ENCODE assay signal across 9 mouse cellular contexts in the genomic region with DNA sequence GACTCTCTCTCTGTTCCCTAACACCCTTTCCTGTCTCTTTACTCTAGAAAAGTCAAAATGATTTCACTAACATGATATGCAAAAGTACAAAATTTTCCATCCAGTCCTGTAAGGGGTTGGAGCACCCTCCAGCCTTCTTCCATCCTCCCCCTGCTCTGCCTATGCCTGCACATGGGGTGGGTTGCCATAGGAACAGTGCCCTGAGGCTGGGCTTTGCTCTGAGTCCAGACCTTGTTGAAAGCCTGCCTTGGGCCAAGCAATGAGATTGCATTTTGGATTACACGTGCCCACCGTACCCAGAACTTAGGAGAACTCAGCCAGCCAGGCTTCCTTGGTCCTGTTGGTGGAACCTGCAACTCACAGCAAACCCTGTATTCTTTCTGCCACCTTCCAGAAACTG. TPM values are rescaled to one million over a fixed set of nuclear protein-coding genes. Genes with fewer than 3 reads are reported as not detected.
DNase-seq lines count a peak whose midpoint lies in the region; ATAC-seq and TF ChIP-seq lines count a peak whose summit lies in the region.
"Had no signal": no experiment of that assay in that cellular context is flagged by ENCODE, and none has a peak within 500 bp of the region (broad histone marks: within the 10 kb centered on the region; RNA-seq: fewer than 3 reads in every experiment).

No protein-coding gene starts in this region.

- ATAC-seq in forebrain, embryonic 14.5 days: peak; percentile 60
- 0 out of 2 replicates have a peak, but pooled peaks have one; percentile 62 for ATAC-seq in neural tube, embryonic 14.5 days (ENCODE audit: low read depth)
- ATAC-seq: liver, embryonic 12.5 days had no signal

- H3K27ac ChIP-seq in layer of hippocampus, adult 2 months: peak overlapping the region; percentile 70
- H3K27ac ChIP-seq in forebrain, embryonic 14.5 days (ENCODE audit: low read depth, low read length): peak overlapping the region; percentile 10; the same call in 1 of the 2 replicates
- no peak overlapping the region for H3K27ac ChIP-seq in neural tube, embryonic 14.5 days (ENCODE audit: low read depth, low read length)
- H3K27ac ChIP-seq: liver, embryonic 12.5 days had no signal

- no peak for TF ChIP-seq POLR2A in brain, embryonic 14.5 days (IDR thresholded peaks at IDR 0.05; ENCODE audit: borderline replicate concordance, extremely low read depth, insufficient read depth, insufficient read length, poor library complexity, severe bottlenecking)

- no peak overlapping the region for H3K4me3 ChIP-seq in layer of hippocampus, adult 2 months
- no peak overlapping the region for H3K4me3 ChIP-seq in forebrain, embryonic 14.5 days (ENCODE audit: low read depth, low read length)
- no peak overlapping the region for H3K4me3 ChIP-seq in neural tube, embryonic 14.5 days (ENCODE audit: low read depth, low read length)
- H3K4me3 ChIP-seq: liver, embryonic 12.5 days had no signal

- no peak overlapping the region for H3K4me2 ChIP-seq in forebrain, embryonic 14.5 days (ENCODE audit: low read length)
- no peak overlapping the region for H3K4me2 ChIP-seq in neural tube, embryonic 14.5 days (ENCODE audit: low read depth, low read length)
- H3K4me2 ChIP-seq: heart, embryonic 11.5 days; liver, embryonic 12.5 days had no signal

- H3K27me3 ChIP-seq in forebrain, embryonic 14.5 days (replicated peaks; ENCODE audit: control insufficient read depth, insufficient read depth, low read length): no peaks in the 10 kb centered on the region
- no peaks in the 10 kb centered on the region for H3K27me3 ChIP-seq in neural tube, embryonic 14.5 days (ENCODE audit: control insufficient read depth, insufficient read depth, low read length)

- DNase-seq in layer of hippocampus, adult 2 months (ENCODE audit: low spot score in 2 of 2): no peak
- no peak for DNase-seq in layer of hippocampus, adult 18-20 months (ENCODE audit: low spot score in 2 of 2)
- peak; percentile 86 for DNase-seq in brain, embryonic 14.5 days (ENCODE audit: low read depth)
- peak; percentile 70 for DNase-seq in forebrain, embryonic 14.5 days (ENCODE audit: low spot score)
- DNase-seq in urinary bladder, postnatal 14 days (ENCODE audit: low spot score): no peak
- no peak for DNase-seq in thymus, postnatal 10 days (ENCODE audit: low spot score in 2 of 2)

- H3K9ac ChIP-seq in forebrain, embryonic 14.5 days (ENCODE audit: low read length): no peak overlapping the region
- H3K9ac ChIP-seq in neural tube, embryonic 14.5 days (replicated peaks; ENCODE audit: low read depth, low read length): no peak overlapping the region
- H3K9ac ChIP-seq: liver, embryonic 12.5 days had no signal

- WGBS in forebrain, embryonic 14.5 days: 19% methylated on average over 2 of the region's 2 CpGs
- WGBS in neural tube, embryonic 14.5 days: 31% methylated on average over 2 of the region's 2 CpGs

- H3K9me3 ChIP-seq in forebrain, embryonic 14.5 days (replicated peaks; ENCODE audit: control insufficient read depth, low read length): no peaks in the 10 kb centered on the region
- H3K9me3 ChIP-seq in neural tube, embryonic 14.5 days (ENCODE audit: control insufficient read depth, low read length): no peaks in the 10 kb centered on the region
- H3K9me3 ChIP-seq: liver, embryonic 12.5 days had no signal

- peaks cover 34% of the 10 kb centered on the region for H3K4me1 ChIP-seq in forebrain, embryonic 14.5 days (ENCODE audit: control insufficient read depth, insufficient read depth, low read length)
- H3K4me1 ChIP-seq in neural tube, embryonic 14.5 days (ENCODE audit: control insufficient read depth, insufficient read depth, low read length): peaks cover 17% of the 10 kb centered on the region

- no peaks in the 10 kb centered on the region for H3K36me3 ChIP-seq in forebrain, embryonic 14.5 days (ENCODE audit: control insufficient read depth, insufficient read depth, low read length)
- no peaks in the 10 kb centered on the region for H3K36me3 ChIP-seq in neural tube, embryonic 14.5 days (ENCODE audit: control insufficient read depth, insufficient read depth, low read length)
- H3K36me3 ChIP-seq: liver, embryonic 12.5 days had no signal

- TF ChIP-seq CTCF in layer of hippocampus, adult 2 months (conservative IDR thresholded peaks at IDR 0.05): no peak
- no peak for TF ChIP-seq CTCF in brain, embryonic 14.5 days (IDR thresholded peaks at IDR 0.05; ENCODE audit: borderline replicate concordance, extremely low read depth, insufficient read depth, insufficient read length)

RNA-seq across cellular contexts. Expression of a gene that starts 48.5 kb away (rescaled TPM):
- 10 to 100 TPM; 33.4 to 37.1 TPM for total RNA-seq in layer of hippocampus, adult 2 months (2021)
- total RNA-seq in layer of hippocampus, adult 18-20 months (2021): 10 to 100 TPM; 32.5 to 35.4 TPM
- polyA plus RNA-seq in brain, embryonic 14.5 days (2012; rRNA removed): 61.7 and 83.6 TPM in 2 replicates
- 31.4 and 35.7 TPM in 2 replicates for polyA plus RNA-seq in forebrain, embryonic 14.5 days (2014; fragmentation: Nextera tagmentation; extraction: Ambion mirVana)
- polyA plus RNA-seq in neural tube, embryonic 14.5 days (2014; fragmentation: Nextera tagmentation; extraction: Ambion mirVana): 40.7 and 42.4 TPM in 2 replicates

Comparison
In these comparisons a context has a peak if more than half of its experiments do, and no peak if none do; other contexts are left out.
1. DNase-seq: peak in brain, embryonic 14.5 days (single experiment) and forebrain, embryonic 14.5 days (single experiment); none in layer of hippocampus, adult 2 months (0 of 2), layer of hippocampus, adult 18-20 months (0 of 2), urinary bladder, postnatal 14 days (single experiment) and thymus, postnatal 10 days (0 of 2).